Mouse (Mus musculus) ZHBTc4 (cell line): ENCODE measurements at regions not wholly inside any gene's neighbourhood (a gene's known extent, or its start where the extent isn't known, plus 50 kb on each side); places are given as distances from the start of the nearest gene placed in this dataset.

Experiments used
- DNase-seq: peaks from one replicate; pipeline ENCODE4 v3.0.0-alpha.2; 2011; ENCODE audit warnings: low read depth, low spot score

GRCm38 (mm10) chr1:6059090-6059489 is 1251.4 kb downstream of the Gm37988 start:
- DNase-seq, result peak; percentile 76

DNA sequence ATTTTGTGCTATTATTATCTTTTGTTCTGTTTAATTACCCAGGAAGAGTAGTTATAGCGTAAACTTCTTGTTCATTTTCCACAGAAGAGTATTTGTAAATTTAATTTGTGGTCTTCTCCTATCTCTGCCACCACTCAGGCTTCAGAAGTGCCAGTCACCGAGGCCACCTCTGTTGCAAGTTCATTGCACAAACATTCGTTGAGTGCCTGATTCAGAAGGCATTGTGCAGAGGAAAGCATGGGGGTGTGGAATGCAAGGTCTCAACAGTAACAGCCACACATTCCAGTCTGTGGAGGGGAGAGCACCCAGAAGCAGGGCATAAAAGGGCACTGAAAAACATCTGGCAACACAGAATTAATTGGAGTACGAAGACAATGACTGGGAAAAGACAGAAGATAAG is 1268.9 kb downstream of the Gm37988 start:
- peak; percentile 15 for DNase-seq

GRCm38 (mm10) chr1:6081876-6082275 is 1274.2 kb downstream of the Gm37988 start:
- no peak for DNase-seq

- DNase-seq, result no peak
Measured at GRCm38 (mm10) chr1:6094162-6094934, 1286.7 kb downstream of the Gm37988 start.

- peak; percentile 74 for DNase-seq
Measured at GRCm38 (mm10) chr1:6117557-6117956, 1309.9 kb downstream of the Gm37988 start.

- peak; percentile 50 for DNase-seq
Measured at GRCm38 (mm10) chr1:6135066-6135465, 1327.4 kb downstream of the Gm37988 start.

DNA sequence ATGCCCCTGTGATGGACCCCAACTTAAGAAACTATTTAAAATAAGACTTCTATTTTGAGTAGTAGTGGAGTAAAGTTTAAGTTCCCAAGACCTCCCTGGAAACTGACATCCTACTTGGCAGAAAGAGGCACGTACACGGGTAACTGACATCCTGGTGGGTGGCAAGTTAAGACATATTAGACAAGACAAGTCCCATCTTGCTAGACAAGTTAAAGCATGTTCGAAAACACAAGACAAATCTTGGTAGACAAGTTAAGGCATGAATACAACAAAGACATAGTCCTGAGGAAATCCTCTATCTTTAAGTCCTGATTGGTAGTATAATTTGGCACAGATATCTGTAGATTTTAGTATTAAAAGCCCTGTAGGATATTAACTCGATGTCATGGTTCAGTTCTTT is 1332.6 kb downstream of the Gm37988 start:
- no peak for DNase-seq

DNA sequence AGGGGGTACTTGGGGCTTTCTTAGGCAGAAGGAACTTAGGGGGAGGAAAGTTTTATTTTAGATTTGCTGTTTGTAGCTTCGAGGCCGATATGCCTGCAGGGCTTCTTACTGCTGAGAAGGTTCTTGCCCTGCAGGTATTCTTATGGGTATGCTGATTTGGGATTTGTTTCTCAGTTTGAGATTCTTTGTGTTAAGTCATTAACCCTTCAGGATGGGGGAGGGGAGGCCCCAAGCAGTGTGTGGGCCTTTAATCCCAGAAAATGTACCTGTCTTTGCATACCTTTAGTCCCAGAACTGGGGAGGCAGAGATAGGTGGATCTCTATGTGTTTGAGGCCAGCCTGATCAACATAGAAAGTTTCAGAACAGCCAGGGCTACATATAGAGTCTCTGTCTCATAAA is 1335.1 kb downstream of the Gm37988 start:
- DNase-seq, result peak; percentile 72

- DNase-seq, result peak; percentile 70
Measured at GRCm38 (mm10) chr1:6143891-6144290, 1336.2 kb downstream of the Gm37988 start.

DNA sequence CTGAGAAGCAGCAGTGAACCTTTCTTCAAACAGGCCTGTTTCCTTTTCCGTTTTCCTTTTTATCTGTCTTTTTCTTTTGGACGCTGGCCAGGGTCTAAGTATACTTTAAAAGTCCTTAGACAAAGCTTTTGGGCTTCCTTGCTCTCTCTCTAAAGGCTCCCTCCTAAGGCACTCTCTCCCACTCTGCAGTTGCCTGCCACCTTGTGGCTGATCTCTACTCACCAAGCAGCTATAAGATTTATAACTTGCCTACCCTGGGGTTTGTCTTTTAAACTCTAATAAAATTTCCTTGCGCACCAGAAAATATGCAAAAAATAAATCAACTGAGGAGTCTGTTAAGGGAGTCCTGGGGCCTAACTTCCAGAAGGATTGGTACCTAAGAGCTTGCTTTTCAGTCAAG is 1344.7 kb downstream of the Gm37988 start:
- DNase-seq, result peak; percentile 29
